Mouse (Mus musculus) adipocyte (in vitro differentiated cells): ENCODE data around the gene Prkd1.
A peak's percentile ranks its signal among the peaks of the same experiment; 100 is the strongest.
"Not testable (repeated sequence)": the region's sequence is repeated elsewhere in the genome, so short reads cannot be mapped to it uniquely, and the experiment has no call there.

ENCODE experiments used
- DNase-seq: peaks from one replicate; pipeline ENCODE4 v3.0.0-alpha.2; 2016; ENCODE audit warnings: low spot score

The Prkd1 gene

GRCm38 (mm10) chr12:50648671-50649541 is at the start of gene Prkd1:
Prkd1 (minus strand) TSS chr12:50649098.
- DNase-seq = no peak

- DNase-seq = peak; percentile 9
These were observed 48.6 kb upstream of the Prkd1 start for GRCm38 (mm10) chr12:50697492-50697891.

- no peak for DNase-seq
These were observed 675 bp downstream of the Prkd1 start for GRCm38 (mm10) chr12:50648176-50648670.

GRCm38 (mm10) chr12:50646857-50647256 is 2.0 kb downstream of the Prkd1 start:
- no peak for DNase-seq

DNA sequence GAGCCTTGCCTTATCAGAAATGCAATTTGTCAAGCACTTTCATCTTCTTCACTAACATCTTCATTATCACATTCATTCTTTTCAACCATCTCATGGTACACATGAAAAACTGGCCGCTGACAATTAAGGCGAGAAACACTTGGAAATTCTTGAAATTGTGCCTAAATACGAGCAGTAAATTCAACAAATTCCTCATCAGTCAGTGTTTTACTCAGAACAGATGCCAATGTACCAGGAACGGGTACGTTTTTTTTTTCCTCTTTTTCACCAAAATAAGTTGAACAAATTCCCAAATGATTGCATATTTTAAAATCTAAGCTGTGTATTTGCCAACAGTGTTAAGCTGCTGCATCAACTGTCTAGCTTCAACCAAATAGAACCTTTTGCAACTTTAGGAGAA is 6.2 kb downstream of the Prkd1 start:
- no peak for DNase-seq

DNA sequence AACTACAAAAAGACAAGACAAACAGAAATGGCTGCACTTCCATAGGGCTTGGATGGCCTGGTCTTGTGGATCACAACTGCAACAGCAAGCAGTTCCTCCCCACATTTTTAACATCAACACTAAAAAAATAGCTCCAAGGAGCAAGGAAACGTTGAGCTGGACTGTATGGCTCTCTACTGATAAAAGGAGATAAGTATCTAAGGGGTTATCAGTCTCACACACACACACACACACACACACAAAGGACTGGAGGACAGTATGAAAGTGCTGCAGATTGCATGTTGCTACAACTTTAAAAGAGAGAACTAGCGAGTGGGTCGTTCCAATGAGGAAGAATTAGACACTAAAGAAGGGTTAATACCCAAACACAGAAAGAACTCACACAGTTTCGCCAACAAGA is 8.7 kb downstream of the Prkd1 start:
- no peak for DNase-seq

DNA sequence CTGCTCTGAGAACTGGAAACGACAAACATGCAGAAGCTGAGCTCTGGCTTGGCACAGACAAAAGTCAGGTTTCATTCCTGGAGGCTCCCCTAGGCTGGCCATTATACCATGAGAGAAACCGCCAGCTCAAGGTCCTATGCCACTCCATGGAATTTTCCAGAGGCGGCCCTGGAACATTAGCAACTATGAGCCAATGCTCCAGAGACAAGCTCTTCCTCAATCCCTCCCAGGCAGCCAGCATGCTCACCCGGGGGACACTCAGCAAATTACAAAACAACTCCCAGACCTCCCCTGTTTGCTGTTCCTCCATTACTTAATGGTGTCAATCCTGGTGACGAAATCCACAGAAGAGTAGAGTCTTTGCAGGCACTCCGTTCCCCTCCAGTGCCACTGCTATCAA is 14.5 kb downstream of the Prkd1 start:
- no peak for DNase-seq

- not testable (repeated sequence) for DNase-seq
These were observed 22.8 kb downstream of the Prkd1 start for GRCm38 (mm10) chr12:50626100-50626499.

GRCm38 (mm10) chr12:50624175-50624574 is 24.7 kb downstream of the Prkd1 start:
- no peak for DNase-seq

GRCm38 (mm10) chr12:50615852-50616251 is 33.0 kb downstream of the Prkd1 start:
- DNase-seq = no peak

GRCm38 (mm10) chr12:50614341-50614740 is 34.6 kb downstream of the Prkd1 start:
- DNase-seq = no peak

DNA sequence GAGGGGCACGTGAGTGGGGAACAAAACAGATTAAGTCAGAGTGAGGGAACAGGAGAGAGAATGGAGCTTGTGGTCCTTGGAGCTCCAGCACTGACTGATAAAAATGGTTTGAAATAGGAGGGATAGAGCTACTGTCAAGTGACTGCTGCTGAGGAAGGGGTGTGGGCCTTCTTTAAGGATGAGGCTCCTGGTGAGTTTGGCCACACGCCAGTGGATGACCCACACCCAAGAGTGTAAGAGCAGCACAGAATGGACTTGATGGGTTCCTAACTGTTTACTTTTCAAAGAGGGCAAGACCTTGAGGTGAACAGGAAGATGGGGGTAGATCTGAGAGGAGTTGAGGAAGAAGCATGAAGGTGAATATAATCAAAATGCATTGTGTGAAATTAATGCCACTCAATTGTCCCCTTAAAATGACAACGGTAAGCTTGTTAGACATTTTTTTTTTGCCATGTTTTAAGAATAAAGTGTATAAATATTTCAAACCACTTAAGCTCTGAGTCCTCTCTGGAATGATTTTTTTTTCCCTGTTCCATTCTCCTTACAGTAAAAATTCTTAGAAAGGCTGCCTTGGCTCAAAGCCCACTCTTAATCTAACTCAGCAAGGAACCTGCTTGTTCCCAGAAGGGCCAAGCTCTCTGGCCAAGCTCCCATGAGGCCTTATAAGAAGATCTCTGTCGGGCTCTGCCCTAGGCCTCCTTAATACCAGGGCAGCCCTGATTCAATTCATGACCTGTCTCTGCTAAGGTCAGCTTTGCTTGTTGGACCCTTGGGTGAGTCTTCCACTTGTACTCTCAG is 42.0 kb downstream of the Prkd1 start:
- no peak for DNase-seq

- DNase-seq = no peak
These were observed 49.5 kb downstream of the Prkd1 start for GRCm38 (mm10) chr12:50599370-50599769.

DNA sequence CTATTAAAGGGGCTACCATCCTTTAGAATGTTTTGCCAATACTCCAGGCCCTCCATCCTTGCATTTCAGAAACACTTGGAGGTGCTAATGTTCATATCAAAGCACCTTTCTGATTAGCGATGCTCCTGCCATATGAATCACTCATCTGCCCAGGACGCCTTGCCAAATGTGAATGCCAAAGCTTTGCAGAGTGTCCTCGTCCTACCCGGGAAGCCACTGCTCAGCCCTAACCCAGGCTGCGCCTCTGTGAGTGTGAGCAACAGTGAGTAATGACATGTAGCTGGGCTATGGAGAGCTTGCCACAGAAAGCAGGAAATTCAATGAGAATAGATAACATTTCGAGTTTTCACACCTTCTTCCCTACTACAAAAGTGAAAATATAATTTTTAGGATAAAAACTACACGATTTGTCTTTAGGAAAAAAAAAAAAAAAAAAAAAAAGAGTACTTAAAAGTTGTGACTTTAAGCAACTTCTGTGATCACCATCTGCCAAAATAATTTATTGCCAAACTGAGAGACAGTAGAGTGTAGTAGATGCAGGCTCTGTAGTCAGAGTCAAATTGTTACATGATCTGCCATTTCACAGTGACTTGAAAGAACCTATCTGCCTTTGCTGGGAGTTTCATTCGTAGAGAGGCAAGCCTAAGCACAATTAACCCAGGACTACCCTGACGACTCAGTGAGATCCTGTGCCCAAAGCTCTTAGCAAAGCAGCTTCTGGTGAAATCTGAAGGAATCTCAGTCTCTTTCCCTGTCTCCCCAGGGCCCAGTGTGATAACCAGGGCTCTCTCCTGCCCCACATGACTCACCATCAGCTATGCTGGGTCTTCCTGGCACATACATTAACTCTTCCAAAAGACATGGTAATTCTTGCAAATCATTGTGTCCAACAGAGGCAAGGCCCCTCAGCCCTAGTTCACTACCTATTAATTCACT is 50.6 kb downstream of the Prkd1 start:
- DNase-seq = no peak

- no peak for DNase-seq
These were observed 51.4 kb downstream of the Prkd1 start for GRCm38 (mm10) chr12:50597467-50597866.

DNA sequence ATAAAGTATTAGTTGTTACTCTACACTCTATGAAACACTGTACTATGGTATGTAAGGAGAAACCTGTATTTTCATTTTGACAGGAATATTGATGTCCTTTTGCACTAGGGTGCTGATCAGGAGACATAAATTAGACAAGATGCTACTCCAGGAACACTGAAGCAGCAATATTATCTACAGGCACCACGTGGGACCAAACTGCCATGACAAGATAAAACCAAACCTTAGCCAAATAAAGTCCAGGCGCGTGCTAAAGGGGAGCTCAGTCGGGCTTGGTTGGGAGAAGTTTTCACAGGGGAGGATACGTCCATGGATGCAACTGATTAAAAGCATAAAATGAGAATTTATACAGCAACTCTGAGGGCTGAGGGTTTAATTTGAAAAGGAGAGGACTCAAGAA is 53.1 kb downstream of the Prkd1 start:
- DNase-seq = no peak

DNA sequence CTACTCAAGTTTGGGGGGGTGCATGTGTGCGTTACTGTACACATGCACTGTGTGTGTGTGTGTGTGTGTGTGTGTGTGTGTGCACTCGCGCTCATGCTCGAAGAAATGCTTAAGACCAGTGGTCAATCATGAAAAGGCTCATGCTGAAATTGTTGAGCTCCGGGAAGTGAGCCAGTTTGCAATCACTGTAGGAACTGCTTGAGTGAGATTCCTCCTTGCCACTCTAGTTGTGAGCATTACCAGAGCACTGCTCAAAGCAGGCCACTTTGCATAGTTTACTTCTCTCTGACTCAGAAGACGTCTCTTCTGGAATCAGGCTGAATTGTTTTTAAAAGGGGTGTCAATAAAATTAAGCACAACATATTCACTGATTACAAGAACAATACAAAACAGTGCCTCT is 54.4 kb downstream of the Prkd1 start:
- no peak for DNase-seq

DNA sequence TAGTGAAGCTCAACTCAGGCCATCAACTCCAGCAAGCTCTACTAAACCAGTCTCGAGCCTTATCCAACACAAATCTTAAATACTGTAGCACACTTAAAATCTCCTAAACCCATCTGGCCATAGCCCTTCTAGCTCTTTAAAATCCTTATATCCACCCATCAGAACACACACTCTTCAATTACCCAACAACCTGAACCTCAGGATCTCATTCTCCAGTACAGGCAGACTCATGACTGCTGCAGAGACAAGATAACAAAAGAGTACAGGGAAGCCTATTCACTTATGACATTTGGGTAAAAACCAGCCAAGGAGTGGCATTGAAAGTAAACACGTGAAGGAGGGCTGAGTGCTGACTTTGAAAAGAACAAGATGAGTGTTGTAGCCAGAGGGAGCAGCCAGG is 55.4 kb downstream of the Prkd1 start:
- no peak for DNase-seq

DNA sequence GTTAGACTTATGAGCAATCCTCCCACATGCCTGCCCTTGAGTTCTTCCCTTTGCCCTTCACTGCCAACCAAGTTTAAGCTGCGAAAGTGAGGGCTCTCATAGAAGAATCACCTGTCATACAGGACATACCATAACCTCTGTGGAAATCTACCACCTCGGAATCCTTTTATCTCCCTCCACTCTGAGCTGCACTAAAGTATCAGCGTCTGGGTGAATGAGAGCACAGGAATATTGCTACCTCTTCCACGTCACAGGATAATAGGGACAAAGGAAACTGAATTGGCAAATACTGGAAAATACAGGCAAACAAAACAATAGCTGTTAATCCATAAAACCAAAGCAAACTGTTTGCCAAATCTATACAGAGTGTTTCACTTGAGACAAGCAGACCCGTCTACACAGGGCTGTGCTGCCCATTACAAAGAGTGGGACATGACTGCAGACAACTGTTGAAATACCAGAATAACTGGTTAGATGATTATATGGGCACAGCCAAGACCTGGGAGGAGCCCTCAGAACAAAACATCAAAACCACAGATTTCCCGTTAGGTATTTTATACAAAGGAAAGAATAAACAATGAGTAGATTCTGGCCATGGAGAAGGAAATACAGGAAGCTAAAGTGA is 60.6 kb downstream of the Prkd1 start:
- DNase-seq = no peak

- DNase-seq = no peak
These were observed 83.7 kb downstream of the Prkd1 start for GRCm38 (mm10) chr12:50565198-50565597.

DNA sequence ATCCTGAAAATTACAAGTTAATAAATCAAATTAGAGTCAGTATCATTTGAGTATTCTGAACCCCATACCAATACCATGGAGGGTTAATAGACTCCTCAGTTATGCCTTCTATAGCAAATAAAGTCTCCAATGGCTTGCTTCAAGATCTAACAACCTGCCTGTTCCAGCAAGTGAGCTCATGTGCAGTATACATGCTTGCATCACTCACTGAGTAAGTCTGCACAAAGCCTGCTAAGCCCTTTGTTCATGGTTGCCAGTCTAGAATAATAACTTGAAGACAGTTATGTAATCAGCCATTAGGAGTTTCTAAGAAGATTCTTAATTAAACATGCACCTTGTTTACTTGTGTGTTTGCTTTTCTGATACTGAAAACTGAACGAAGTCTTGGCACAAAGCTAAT is 88.4 kb downstream of the Prkd1 start:
- DNase-seq = peak; percentile 15
